Mouse (Mus musculus) common myeloid progenitor, adult 5-6 weeks (primary cell): Measurements from ENCODE around the gene Rexo2. TPM values are rescaled to one million over a fixed set of nuclear protein-coding genes. Genes with fewer than 3 reads are reported as not detected.
A peak's percentile ranks its signal among the peaks of the same experiment; 100 is the strongest.
"Not testable (repeated sequence)": the region's sequence is repeated elsewhere in the genome, so short reads cannot be mapped to it uniquely, and the experiment has no call there.

Source experiments
- ATAC-seq: replicated peaks from 2 replicates; pipeline ENCODE4 v1.8.0; 2016; ENCODE audit warnings: low read depth, mild to moderate bottlenecking, moderate TSS enrichment, inconsistent platforms; ENCODE audit not compliant: poor library complexity, severe bottlenecking
- total RNA-seq: library from RNA; stranded (forward); fragments of 200-1000, 187-1606 nt; gene quantifications from 2 replicates; pipeline ENCODE4 v1.2.3, GENCODE M21; 2017

Rexo2 gene
- total RNA-seq, 1 experiment from 2014 or later, result 164 TPM

DNA sequence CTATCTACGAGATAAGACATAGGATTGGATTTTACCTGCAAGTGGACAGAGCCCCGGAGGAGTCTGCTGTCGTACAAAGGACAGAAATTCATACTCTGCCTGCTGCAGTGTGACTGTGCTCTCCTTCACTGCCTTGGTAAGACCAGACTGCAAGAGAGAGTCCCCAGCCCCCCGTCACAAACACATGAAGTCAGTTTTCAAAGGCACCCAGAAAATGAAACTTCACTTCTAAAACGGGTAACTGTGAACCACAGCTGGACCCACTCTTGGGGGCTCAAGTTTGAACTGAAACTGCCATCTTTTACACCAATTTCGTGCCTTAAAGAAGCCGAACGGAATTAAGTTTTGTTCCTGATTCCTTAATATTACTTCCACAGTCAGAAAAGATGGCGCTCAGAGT lies 6.1 kb downstream of the Rexo2 start:
- ATAC-seq, result no peak

- no peak for ATAC-seq
Measured at GRCm38 (mm10) chr9:48473131-48473530, 7.3 kb downstream of the Rexo2 start.

- no peak for ATAC-seq
Measured at GRCm38 (mm10) chr9:48472441-48473025, 7.9 kb downstream of the Rexo2 start.

- ATAC-seq, result not testable (repeated sequence)
Measured at GRCm38 (mm10) chr9:48467471-48467870, 13.0 kb downstream of the Rexo2 start.

DNA sequence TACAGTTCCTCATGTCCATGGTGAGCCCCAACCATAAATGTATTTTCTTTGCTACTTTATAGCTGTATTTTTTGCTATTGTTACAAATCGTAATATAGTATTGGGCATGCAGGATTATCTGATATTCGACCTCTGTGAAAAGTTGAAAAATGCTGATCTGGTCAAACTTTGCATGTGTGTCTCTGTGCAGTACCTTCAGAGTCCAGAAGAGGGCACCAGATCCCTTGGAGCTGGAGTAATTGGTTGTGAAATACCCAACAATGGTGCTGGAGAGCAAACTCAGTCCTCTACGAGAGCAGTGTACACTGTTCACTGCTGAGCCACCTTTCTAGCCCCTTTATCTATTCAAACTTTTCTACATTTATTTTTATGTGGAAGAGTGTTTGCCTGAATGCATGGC lies 13.6 kb downstream of the Rexo2 start:
- ATAC-seq, result peak; percentile 69

DNA sequence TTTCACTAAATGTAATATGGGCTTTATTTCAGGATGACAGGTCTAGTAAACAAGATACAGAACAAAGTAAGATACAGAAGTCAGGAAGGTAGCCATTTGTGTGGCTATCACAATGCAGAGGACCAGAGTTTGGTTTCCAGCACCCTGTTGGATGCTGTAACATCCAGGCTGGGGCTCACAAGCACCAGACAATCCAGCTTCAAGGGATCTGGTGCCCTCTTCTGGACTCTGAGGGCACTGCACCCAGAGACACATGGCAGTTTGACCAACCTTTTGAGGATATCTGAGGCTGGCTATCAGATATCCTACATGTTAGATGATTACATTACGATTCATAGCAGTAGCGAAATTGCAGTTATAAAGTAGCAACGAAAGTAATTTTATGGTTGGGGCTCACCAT lies 14.8 kb downstream of the Rexo2 start:
- no peak for ATAC-seq

GRCm38 (mm10) chr9:48461545-48461944 lies 18.9 kb downstream of the Rexo2 start:
- ATAC-seq, result peak; percentile 50; the same call in 1 of the 2 replicates

GRCm38 (mm10) chr9:48460720-48461119 lies 19.7 kb downstream of the Rexo2 start:
- ATAC-seq, result no peak

DNA sequence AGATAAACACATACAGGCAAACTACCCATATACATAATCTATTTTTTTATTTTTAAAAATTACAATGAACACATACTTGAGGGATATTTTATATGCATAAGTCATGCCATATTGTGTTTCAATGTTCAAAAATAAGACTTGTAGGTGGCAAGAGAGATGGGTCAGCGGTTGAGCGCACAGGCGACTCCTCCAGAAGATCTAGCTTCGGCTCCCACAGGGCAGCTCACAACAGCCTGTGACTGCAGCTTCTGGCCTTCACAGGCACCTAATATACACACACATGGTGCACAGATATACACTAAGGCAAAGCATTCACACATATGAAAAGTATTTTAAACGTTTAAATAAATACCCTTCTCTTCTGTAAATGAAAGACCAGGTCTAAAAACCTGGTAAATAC lies 21.0 kb downstream of the Rexo2 start:
- ATAC-seq, result no peak

GRCm38 (mm10) chr9:48458879-48459278 lies 21.5 kb downstream of the Rexo2 start:
- ATAC-seq, result no peak

- no peak for ATAC-seq
Measured at GRCm38 (mm10) chr9:48455961-48456360, 24.5 kb downstream of the Rexo2 start.

GRCm38 (mm10) chr9:48450066-48450465 lies 30.4 kb downstream of the Rexo2 start:
- ATAC-seq, result no peak

- ATAC-seq, result peak; percentile 88
Measured at GRCm38 (mm10) chr9:48447783-48448209, 32.6 kb downstream of the Rexo2 start.

- ATAC-seq, result no peak
Measured at GRCm38 (mm10) chr9:48444821-48445220, 35.6 kb downstream of the Rexo2 start.

DNA sequence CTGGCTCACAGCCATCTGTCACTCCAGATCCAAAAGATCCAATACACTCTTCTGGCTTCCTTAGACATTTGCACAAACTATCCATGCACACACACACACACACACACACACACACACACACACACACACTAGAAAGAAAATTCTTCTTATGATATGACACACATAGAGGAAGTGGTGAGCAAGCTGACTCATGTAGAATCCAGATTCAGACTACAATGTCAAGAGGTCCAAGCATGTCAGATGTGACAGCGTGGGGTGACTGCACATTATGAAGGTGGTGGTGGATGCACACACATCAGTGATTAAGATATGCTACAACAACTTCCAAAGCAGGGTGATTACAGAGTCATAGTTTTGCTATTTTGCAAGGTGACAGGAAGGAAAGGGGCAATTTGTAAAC lies 36.5 kb downstream of the Rexo2 start:
- peak; percentile 67 for ATAC-seq

DNA sequence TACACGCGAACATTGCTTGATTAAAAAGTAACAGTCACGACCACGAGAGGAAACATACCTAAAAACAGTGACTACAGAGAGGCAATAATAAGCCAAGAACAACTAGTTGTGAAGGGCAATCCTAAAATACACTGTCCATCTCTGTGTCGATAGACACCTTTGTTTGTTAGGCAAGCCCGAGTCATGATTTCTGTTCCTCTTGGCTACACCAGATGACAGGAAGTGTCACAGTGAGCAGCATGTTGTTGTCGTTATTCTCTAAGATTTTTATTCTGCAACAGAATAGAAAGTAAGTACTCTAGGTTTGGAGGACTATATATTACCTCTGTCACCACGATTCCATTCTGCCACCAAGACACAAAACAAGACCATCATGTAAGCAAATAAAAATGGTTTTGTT lies 48.0 kb downstream of the Rexo2 start:
- peak; percentile 69; the same call in 1 of the 2 replicates for ATAC-seq

DNA sequence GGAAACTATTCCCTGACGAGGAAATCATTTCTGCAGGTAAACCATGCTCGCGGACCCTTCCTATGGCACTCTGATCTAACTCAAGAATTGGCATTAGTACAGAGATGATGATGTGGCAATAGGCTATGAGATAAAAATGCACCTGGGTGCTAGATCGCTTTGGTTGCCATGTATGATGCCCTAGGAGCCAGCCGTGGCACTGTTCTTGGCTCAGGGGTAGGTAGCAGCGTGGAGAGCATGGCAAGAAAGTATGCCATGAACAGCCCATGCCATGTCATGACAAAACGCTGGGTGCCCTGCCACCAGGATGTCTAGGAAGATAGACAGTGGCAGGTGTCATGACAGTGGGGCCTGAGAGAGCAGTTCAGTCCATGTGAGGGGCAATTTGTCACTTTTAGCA lies 53.2 kb downstream of the Rexo2 start:
- no peak for ATAC-seq

- no peak for ATAC-seq
Measured at GRCm38 (mm10) chr9:48423256-48423655, 57.2 kb downstream of the Rexo2 start.

DNA sequence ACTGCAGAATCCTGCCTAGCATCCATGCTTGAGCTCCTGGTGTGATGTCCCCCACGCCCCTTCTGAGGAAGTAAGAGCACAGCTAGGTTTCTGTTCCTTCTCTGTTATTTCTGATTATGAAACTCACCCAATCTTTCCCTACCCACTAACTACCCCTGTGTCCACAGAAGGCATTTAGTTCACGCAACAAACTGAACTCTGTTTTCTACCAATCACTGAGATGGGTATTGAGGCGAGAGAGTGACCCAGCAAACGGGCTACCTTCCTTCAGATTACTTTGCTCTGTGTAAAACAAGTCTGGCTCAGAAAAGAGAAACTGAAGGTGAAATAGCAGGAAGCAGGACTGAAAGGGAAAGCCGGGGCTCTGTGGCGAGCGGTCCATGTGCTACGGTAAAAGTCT lies 58.0 kb downstream of the Rexo2 start:
- peak; percentile 87 for ATAC-seq

GRCm38 (mm10) chr9:48421561-48421960 lies 58.9 kb downstream of the Rexo2 start:
- no peak for ATAC-seq

DNA sequence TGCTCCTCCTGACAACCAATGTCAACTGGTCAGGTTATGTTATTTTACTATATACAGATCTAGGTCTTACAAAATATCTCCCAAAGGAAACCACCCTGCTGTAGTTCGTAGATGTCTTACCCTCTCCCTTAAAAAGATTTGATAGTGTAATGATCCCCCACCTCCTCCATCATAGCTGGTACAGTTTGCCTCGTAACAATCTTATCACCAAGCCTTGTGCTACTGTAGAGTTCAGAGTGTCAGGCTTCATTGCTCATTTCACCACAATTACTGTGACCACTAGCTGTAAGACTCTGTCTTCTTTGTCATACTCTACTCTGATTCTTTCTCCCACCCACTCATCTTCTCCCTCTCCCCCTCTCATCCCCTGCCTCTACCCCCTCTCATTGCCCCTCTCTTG lies 59.4 kb downstream of the Rexo2 start:
- no peak for ATAC-seq

GRCm38 (mm10) chr9:48420437-48420836 lies 60.0 kb downstream of the Rexo2 start:
- ATAC-seq, result no peak
